Mouse (Mus musculus) neural tube, embryonic 13.5 days (tissue): ENCODE data around the gene Six3. TPM values are rescaled to one million over a fixed set of nuclear protein-coding genes. Genes with fewer than 3 reads are reported as not detected.

Source experiments
- ATAC-seq: fragments of 200-750 bp; cut with Nextera tagmentation; 2 replicates; pipeline ENCODE4 v1.8.0; 2017; ENCODE audit warnings: low read depth, mild to moderate bottlenecking, moderate TSS enrichment, moderate library complexity
- H3K27ac ChIP-seq: fragments of 300-500 bp; sonication (generic); replicated peaks from 2 replicates; pipeline ENCODE4 v1.5.1; 2015; ENCODE audit warnings: moderate library complexity, mild to moderate bottlenecking, inconsistent platforms
- H3K27me3 ChIP-seq: fragments of 300-500 bp; sonication (generic); 2 replicates; pipeline ENCODE4 v1.6.1; 2015; ENCODE audit warnings: mild to moderate bottlenecking, inconsistent platforms
- H3K36me3 ChIP-seq: fragments of 300-500 bp; sonication (generic); 2 replicates; pipeline ENCODE4 v1.6.1; 2015; ENCODE audit warnings: mild to moderate bottlenecking, inconsistent platforms
- H3K4me1 ChIP-seq: fragments of 300-500 bp; sonication (generic); replicated peaks from 2 replicates; pipeline ENCODE4 v1.6.1; 2015; ENCODE audit warnings: inconsistent platforms
- H3K4me2 ChIP-seq: fragments of 300-500 bp; sonication (generic); 2 replicates; pipeline ENCODE4 v1.6.1; 2015; ENCODE audit warnings: inconsistent platforms, mild to moderate bottlenecking, moderate library complexity
- H3K4me3 ChIP-seq: fragments of 300-500 bp; sonication (generic); 2 replicates; pipeline ENCODE4 v1.5.1; 2015; ENCODE audit warnings: mild to moderate bottlenecking, inconsistent platforms
- H3K9ac ChIP-seq: fragments of 300-500 bp; sonication (generic); 2 replicates; pipeline ENCODE4 v1.6.1; 2015; ENCODE audit warnings: moderate library complexity, mild to moderate bottlenecking, inconsistent platforms
- H3K9me3 ChIP-seq: fragments of 300-500 bp; sonication (generic); 2 replicates; pipeline ENCODE4 v1.6.1; 2016; ENCODE audit warnings: inconsistent platforms
- WGBS: fragments of 180-500 bp; shearing (Covaris S2); methylation state at CpG from one replicate; pipeline ENCODE4 v1.1.7; 2015; 5-methylcytosine and 5-hydroxymethylcytosine counted together
- polyA plus RNA-seq: library from polyadenylated mRNA; unstranded; fragments of >200 nt; fragmentation: Nextera tagmentation; extraction: Ambion mirVana; gene quantifications from 2 replicates; pipeline ENCODE4 v1.2.1, GENCODE M21; 2015

Six3 gene
- polyA plus RNA-seq, 1 experiment from 2014 or later = not detected

DNA sequence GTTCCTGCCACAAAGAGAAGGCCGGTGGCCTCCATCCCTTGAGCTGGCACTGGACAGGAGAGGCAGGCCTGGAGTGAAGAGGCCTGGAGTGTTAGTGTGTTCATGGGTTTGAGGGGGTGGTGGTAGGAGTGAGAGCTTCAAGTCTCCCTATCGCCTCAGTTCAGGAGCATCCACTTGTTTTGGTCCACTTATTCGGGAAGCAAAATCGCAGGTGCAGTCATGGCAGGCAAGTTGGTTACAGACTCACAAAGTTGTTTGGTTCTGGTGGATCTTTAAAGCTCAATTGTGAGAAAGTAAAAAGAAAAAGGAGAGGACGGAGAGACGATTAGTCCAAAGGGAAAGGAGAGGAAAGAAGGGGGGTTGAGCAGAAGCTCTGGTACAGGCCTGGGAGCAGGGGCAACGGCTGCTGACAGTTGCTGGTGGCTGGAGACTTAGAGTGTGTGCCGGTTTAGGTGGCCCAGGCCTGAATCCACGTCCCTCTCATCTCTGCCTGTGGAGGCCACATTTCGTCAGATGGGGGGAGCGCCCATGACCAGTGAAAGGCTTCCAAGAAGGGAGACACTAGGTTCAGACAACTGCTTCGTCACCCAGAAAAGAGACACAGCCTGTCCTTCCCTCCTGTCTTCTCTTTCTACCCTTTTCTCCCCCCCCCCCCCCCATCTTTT lies 9.2 kb downstream of the Six3 start:
- no peaks in the 10 kb centered on the region for H3K36me3 ChIP-seq
- no peak overlapping the region for H3K4me3 ChIP-seq
- whole genome bisulfite sequencing = 4% methylated on average over 12 of the region's 12 CpGs
- ATAC-seq = no peak
- H3K4me1 ChIP-seq = peaks cover 20% of the 10 kb centered on the region
- no peak overlapping the region for H3K9ac ChIP-seq
- no peak overlapping the region for H3K4me2 ChIP-seq
- H3K27me3 ChIP-seq = peaks cover 95% of the 10 kb centered on the region
- H3K27ac ChIP-seq = no peak overlapping the region
- no peaks in the 10 kb centered on the region for H3K9me3 ChIP-seq

DNA sequence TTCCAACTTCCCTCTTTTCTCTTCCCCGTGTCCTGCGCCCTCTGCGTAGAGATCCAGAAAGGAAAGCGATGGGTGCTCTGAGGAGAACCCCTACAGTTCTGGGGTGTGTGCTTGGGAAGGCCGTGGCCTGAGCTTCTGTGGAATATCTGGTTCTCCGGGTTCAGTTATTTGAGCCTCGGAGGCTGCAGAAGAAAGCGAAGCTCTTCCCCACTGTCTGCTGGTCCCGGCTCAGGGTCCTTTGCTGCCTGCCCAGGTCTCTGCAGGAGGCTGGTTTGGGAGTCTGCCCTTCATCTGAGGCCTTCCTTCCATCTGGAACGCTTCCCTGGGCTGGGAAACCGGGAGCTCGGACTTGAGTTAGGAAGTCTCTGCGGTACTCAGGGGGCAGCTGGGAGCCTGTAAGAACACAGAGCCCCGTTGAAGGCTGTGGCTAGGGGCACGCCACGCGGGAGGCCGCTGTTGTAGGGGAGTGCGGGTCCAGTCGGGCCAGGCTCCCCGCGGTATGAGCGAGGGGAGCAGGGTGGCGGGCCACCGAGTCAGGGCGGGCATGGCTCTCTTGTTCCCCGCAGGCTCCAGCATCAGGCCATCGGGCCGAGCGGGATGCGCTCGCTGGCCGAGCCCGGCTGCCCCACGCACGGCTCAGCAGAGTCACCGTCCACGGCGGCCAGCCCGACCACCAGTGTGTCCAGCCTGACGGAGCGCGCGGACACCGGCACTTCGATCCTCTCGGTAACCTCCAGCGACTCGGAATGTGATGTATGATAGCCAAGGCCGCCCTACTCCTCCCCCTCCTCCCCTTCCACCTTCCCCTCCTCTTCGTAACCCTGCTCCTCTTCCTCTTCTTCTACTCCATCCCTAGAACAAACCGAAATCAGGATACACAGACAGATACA lies 10.0 kb downstream of the Six3 start:
- peaks cover 95% of the 10 kb centered on the region for H3K27me3 ChIP-seq
- H3K9me3 ChIP-seq = no peaks in the 10 kb centered on the region
- H3K4me3 ChIP-seq = no peak overlapping the region
- peaks cover 14% of the 10 kb centered on the region for H3K4me1 ChIP-seq
- no peak for ATAC-seq
- no peak overlapping the region for H3K9ac ChIP-seq
- no peaks in the 10 kb centered on the region for H3K36me3 ChIP-seq
- no peak overlapping the region for H3K4me2 ChIP-seq
- WGBS = 1% methylated on average over 52 of the region's 52 CpGs
- no peak overlapping the region for H3K27ac ChIP-seq

- peaks cover 14% of the 10 kb centered on the region for H3K4me1 ChIP-seq
- H3K27ac ChIP-seq = no peak overlapping the region
- H3K4me2 ChIP-seq = no peak overlapping the region
- no peak for ATAC-seq
- no peak overlapping the region for H3K9ac ChIP-seq
- H3K36me3 ChIP-seq = no peaks in the 10 kb centered on the region
- no peaks in the 10 kb centered on the region for H3K9me3 ChIP-seq
- under 1% methylated on average over 13 of the region's 13 CpGs for WGBS
- no peak overlapping the region for H3K4me3 ChIP-seq
- peaks cover 95% of the 10 kb centered on the region for H3K27me3 ChIP-seq
Measured at GRCm38 (mm10) chr17:85624051-85624420, 10.6 kb downstream of the Six3 start.

DNA sequence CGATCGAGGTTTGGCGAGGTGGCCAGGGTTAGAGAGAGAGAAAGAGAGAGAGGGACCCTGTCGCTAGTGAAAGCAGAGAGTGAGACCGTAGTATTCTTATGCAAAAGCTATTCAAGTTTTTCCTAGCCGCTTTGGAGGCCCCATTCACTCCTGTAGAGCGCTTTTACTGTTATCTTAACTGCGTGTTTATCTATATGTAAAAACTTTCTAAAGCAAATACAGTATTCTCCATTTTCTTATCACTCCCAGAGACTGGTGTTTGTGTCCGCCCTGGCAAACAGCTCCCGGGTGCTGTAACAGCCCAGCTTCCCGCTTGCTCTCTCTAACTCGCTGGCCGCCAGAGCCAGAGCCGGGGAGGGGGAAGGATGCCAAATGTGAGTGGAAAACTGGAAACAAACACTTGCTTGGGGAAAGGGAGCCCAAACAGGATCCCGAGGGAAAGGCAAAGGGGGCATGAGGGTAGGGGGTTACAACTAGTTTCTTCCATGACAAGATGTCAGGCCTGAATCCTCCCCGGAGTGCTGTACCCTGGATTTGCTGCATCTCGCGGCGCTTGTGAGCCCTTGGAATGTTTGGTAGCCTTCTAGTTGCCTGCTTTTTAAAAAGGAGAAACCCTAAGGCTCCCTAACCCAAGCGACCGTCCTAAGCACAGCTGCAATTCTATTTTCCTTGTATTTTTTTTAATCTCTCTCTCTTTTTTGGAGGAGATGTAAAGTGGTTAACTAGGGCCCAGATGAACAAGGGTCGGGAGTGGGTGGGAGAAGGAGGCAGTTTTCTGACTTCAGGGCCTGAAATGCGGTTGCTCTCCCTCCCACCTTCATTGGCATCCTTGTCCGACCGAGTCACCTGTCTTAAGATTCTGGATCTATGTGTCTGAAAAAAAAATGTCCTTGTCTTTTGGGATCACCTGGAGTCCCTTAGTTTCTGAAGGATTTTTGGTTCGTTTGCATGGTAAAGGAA lies 11.9 kb downstream of the Six3 start:
- Histone ChIP-seq H3K36me3 (no peaks in the 10 kb centered on the region), H3K4me2 (no peak overlapping the region), H3K9ac (no peak overlapping the region), H3K27me3 (peaks cover 95% of the 10 kb centered on the region), H3K27ac (no peak overlapping the region), H3K4me1 (peaks cover 14% of the 10 kb centered on the region), H3K9me3 (no peaks in the 10 kb centered on the region), H3K4me3 (no peak overlapping the region)
- 2% methylated on average over 26 of the region's 26 CpGs for WGBS
- no peak for ATAC-seq

- no peaks in the 10 kb centered on the region for H3K9me3 ChIP-seq
- peaks cover 6% of the 10 kb centered on the region for H3K4me1 ChIP-seq
- no peak overlapping the region for H3K4me2 ChIP-seq
- H3K36me3 ChIP-seq = no peaks in the 10 kb centered on the region
- no peak for ATAC-seq
- 3% methylated on average over 14 of the region's 14 CpGs for WGBS
- H3K27ac ChIP-seq = no peak overlapping the region
- H3K9ac ChIP-seq = no peak overlapping the region
- peaks cover 95% of the 10 kb centered on the region for H3K27me3 ChIP-seq
- no peak overlapping the region for H3K4me3 ChIP-seq
Measured at GRCm38 (mm10) chr17:85626091-85626860, 12.9 kb downstream of the Six3 start.

GRCm38 (mm10) chr17:85627751-85628150 lies 14.3 kb downstream of the Six3 start:
- Histone ChIP-seq H3K36me3 (no peaks in the 10 kb centered on the region), H3K27ac (no peak overlapping the region), H3K4me2 (no peak overlapping the region), H3K27me3 (peaks cover 95% of the 10 kb centered on the region), H3K4me1 (no peaks in the 10 kb centered on the region), H3K9ac (no peak overlapping the region), H3K4me3 (no peak overlapping the region), H3K9me3 (no peaks in the 10 kb centered on the region)
- ATAC-seq = no peak
- WGBS = 41% methylated on average over 5 of the region's 5 CpGs

GRCm38 (mm10) chr17:85628811-85629210 lies 15.4 kb downstream of the Six3 start:
- 2% methylated on average over 8 of the region's 8 CpGs for WGBS
- no peaks in the 10 kb centered on the region for H3K36me3 ChIP-seq
- no peak overlapping the region for H3K4me2 ChIP-seq
- H3K27ac ChIP-seq = no peak overlapping the region
- H3K27me3 ChIP-seq = peaks cover 92% of the 10 kb centered on the region
- ATAC-seq = no peak
- no peak overlapping the region for H3K9ac ChIP-seq
- H3K4me1 ChIP-seq = no peaks in the 10 kb centered on the region
- no peak overlapping the region for H3K4me3 ChIP-seq
- H3K9me3 ChIP-seq = no peaks in the 10 kb centered on the region

DNA sequence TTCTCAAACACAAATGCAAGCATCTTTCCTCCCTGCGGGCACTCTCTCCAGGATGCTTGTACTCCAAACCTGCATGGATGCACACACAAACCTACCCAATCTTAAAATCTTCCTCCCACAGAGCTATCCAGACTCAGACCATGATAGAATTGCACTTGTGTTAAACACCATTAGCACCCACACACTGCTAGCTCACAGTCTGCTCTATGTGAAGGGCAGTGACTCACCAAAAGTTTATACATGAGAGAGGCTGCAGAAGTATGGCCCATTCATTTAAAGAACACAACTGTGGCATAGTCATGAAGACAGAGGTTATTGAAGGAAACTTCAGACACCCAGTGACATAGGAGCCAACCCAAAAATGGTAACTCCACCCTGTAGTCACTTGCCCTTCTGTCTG lies 16.0 kb downstream of the Six3 start:
- Histone ChIP-seq H3K4me1 (no peaks in the 10 kb centered on the region), H3K27me3 (peaks cover 95% of the 10 kb centered on the region), H3K9me3 (no peaks in the 10 kb centered on the region), H3K36me3 (no peaks in the 10 kb centered on the region), H3K4me2 (no peak overlapping the region), H3K9ac (no peak overlapping the region), H3K4me3 (no peak overlapping the region), H3K27ac (no peak overlapping the region)
- 83% methylated on average over 1 of the region's 1 CpGs for WGBS
- no peak for ATAC-seq

DNA sequence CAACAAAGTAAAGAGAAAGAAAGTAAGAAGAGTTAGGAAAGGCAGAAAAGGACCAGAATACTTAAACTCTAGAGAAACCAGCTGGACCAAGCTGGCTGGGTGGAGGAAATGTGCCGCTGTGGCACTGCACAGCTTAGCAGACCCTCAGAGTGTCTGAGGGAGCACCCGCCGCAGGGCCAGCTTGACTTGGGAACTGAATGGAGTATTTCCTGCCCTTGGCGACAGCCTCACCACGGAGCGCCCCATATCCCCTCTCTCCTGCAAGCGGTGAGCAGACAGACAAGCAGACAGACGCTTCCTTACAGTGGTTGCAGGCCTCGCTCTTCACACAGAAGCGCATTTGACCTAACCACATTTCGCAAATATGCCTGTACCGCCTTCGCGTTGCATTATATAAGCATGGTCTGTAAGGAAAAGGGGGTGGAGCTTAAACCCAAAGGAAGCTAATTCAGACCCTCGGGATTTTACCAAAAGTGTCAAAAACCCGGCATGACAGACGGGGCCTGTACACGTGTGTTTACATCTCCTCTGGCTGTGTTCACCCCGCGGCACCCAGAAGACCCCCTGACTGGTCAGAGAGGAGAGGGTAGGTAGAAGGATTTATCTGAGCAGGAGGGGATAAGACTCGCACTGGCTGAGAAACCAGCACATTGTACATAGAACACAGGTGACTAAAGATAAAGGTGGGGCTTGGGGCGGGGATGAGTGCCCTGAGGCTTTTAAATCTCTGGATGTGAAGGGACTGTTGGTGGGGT lies 17.1 kb downstream of the Six3 start:
- H3K4me2 ChIP-seq = no peak overlapping the region
- peaks cover 97% of the 10 kb centered on the region for H3K27me3 ChIP-seq
- WGBS = 48% methylated on average over 22 of the region's 22 CpGs
- H3K4me3 ChIP-seq = no peak overlapping the region
- ATAC-seq = no peak
- no peaks in the 10 kb centered on the region for H3K4me1 ChIP-seq
- H3K36me3 ChIP-seq = no peaks in the 10 kb centered on the region
- no peaks in the 10 kb centered on the region for H3K9me3 ChIP-seq
- no peak overlapping the region for H3K27ac ChIP-seq
- H3K9ac ChIP-seq = no peak overlapping the region

DNA sequence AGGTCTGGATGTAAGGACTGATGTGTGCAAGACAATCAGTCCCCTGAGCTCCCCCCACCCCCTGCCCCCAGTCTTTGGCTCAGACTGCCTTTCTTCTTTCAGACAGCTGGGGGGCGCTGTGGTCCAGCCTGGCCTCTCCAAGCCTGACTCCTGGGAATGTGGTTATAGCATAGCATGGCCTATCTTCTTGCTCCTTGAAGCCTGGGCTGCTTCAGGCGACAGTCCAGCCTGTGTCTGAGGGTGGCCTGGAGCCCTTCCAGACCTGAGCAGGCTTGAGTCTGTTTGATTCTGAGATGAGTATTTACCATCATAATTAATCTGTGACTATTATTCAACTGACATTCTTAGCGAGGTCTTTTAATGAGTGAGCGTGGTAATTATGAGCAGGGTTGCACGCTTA lies 17.7 kb downstream of the Six3 start:
- no peak overlapping the region for H3K27ac ChIP-seq
- H3K9ac ChIP-seq = no peak overlapping the region
- ATAC-seq = no peak
- no peaks in the 10 kb centered on the region for H3K36me3 ChIP-seq
- H3K4me2 ChIP-seq = no peak overlapping the region
- no peaks in the 10 kb centered on the region for H3K9me3 ChIP-seq
- H3K4me3 ChIP-seq = no peak overlapping the region
- H3K4me1 ChIP-seq = no peaks in the 10 kb centered on the region
- H3K27me3 ChIP-seq = peaks cover 95% of the 10 kb centered on the region
- 66% methylated on average over 4 of the region's 5 CpGs for WGBS

GRCm38 (mm10) chr17:85633619-85634018 lies 20.2 kb downstream of the Six3 start:
- Histone ChIP-seq H3K9me3 (no peaks in the 10 kb centered on the region), H3K27me3 (peaks cover 90% of the 10 kb centered on the region), H3K4me3 (no peak overlapping the region), H3K4me2 (no peak overlapping the region), H3K9ac (no peak overlapping the region), H3K27ac (no peak overlapping the region), H3K4me1 (no peaks in the 10 kb centered on the region), H3K36me3 (no peaks in the 10 kb centered on the region)
- WGBS = 2% methylated on average over 13 of the region's 13 CpGs
- no peak for ATAC-seq
